Mouse (Mus musculus) testis, postnatal 10 days (tissue): Measurements from ENCODE around the gene Tubgcp3.
"Not testable (repeated sequence)": the region's sequence is repeated elsewhere in the genome, so short reads cannot be mapped to it uniquely, and the experiment has no call there.

Source experiments
- DNase-seq: peaks from one replicate; pipeline ENCODE4 v3.0.0; 2021; ENCODE audit warnings: low spot score

Tubgcp3 gene

GRCm38 (mm10) chr8:12672056-12672881, at the start of gene Tubgcp3:
Tubgcp3 (minus strand) TSS chr8:12672248.
- peak; percentile 95 for DNase-seq

GRCm38 (mm10) chr8:12719091-12719490, 47.0 kb upstream of the Tubgcp3 start:
- DNase-seq, result no peak

GRCm38 (mm10) chr8:12715861-12716585, 44.0 kb upstream of the Tubgcp3 start:
- no peak for DNase-seq

GRCm38 (mm10) chr8:12711623-12712022, 39.6 kb upstream of the Tubgcp3 start:
- DNase-seq, result no peak

- no peak for DNase-seq
These were observed 31.5 kb upstream of the Tubgcp3 start for GRCm38 (mm10) chr8:12703597-12703996.

- no peak for DNase-seq
These were observed 30.2 kb upstream of the Tubgcp3 start for GRCm38 (mm10) chr8:12702290-12702689.

GRCm38 (mm10) chr8:12698660-12699277, 26.7 kb upstream of the Tubgcp3 start:
- no peak for DNase-seq

GRCm38 (mm10) chr8:12688851-12689250, 16.8 kb upstream of the Tubgcp3 start:
- no peak for DNase-seq

- DNase-seq, result peak; percentile 91
These were observed 5.5 kb upstream of the Tubgcp3 start for GRCm38 (mm10) chr8:12677529-12677928.

- DNase-seq, result no peak
These were observed 484 bp downstream of the Tubgcp3 start for GRCm38 (mm10) chr8:12671473-12672055.

- no peak for DNase-seq
These were observed 1.1 kb downstream of the Tubgcp3 start for GRCm38 (mm10) chr8:12670965-12671364.

GRCm38 (mm10) chr8:12668832-12669231, 3.2 kb downstream of the Tubgcp3 start:
- no peak for DNase-seq

- not testable (repeated sequence) for DNase-seq
These were observed 5.5 kb downstream of the Tubgcp3 start for GRCm38 (mm10) chr8:12666530-12666929.

- DNase-seq, result no peak
These were observed 9.0 kb downstream of the Tubgcp3 start for GRCm38 (mm10) chr8:12663105-12663456.

GRCm38 (mm10) chr8:12662375-12663104, 9.5 kb downstream of the Tubgcp3 start:
- DNase-seq, result no peak

GRCm38 (mm10) chr8:12657411-12657810, 14.6 kb downstream of the Tubgcp3 start:
- DNase-seq, result no peak

GRCm38 (mm10) chr8:12651246-12651645, 20.8 kb downstream of the Tubgcp3 start:
- DNase-seq, result no peak

GRCm38 (mm10) chr8:12650495-12650894, 21.6 kb downstream of the Tubgcp3 start:
- no peak for DNase-seq

GRCm38 (mm10) chr8:12648951-12649350, 23.1 kb downstream of the Tubgcp3 start:
- DNase-seq, result no peak

- no peak for DNase-seq
These were observed 25.5 kb downstream of the Tubgcp3 start for GRCm38 (mm10) chr8:12646536-12646935.

- DNase-seq, result no peak
These were observed 27.2 kb downstream of the Tubgcp3 start for GRCm38 (mm10) chr8:12644894-12645293.

GRCm38 (mm10) chr8:12644341-12644740, 27.7 kb downstream of the Tubgcp3 start:
- no peak for DNase-seq
